Mouse (Mus musculus) urinary bladder, postnatal 14 days (tissue): ENCODE data around the gene Polr2h.
"Not testable (repeated sequence)": the region's sequence is repeated elsewhere in the genome, so short reads cannot be mapped to it uniquely, and the experiment has no call there.

Experiments
- DNase-seq: peaks from one replicate; pipeline ENCODE4 v3.0.0; 2021; ENCODE audit warnings: low spot score

Polr2h gene

DNA sequence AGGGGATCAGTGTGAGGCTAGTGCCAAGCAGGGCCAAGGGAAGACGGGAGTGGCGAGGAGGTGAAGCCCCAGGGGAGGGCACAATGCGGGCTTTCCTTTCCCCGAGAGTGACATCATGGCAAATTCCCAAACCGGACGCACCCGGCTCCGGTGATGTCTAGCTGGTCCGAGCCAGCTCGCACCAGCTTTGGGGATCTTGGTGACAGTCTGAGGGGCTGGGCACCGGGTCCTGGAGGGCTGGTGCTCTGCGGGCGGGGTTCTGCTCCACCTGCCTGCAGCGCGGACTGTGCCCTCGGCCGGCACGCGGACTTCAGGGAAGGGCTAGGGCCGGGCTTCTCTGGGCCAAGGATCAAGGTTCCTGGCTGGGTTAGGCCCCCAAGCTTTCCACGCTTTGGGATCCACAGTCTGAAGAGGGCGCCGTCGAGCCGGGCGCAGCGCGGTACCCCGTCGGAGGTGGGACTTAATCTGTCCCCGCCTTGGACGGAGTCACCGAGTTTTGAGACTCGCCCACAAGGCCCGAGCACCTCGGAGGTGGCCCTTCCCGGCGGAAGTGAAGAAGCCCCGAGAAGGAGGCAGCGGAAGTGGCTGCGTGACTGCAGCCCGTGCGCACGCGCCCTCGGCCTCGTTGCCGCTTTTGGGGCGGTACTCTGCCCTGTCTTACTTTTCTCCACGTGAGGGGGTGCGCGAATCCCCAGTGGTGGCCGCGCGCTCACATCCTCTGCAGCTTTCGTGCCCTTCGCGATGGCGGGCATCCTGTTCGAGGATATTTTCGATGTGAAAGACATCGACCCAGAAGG, at the start of gene Polr2h, which contains the start of gene Clcn2:
Gene Polr2h (plus strand): TSS at position 485 of the 797 bp plus-strand sequence.
Gene Clcn2 (minus strand): TSS at position 566 of the 797 bp plus-strand sequence.
- DNase-seq: peak; percentile 98

- DNase-seq: not testable (repeated sequence)
These were observed 49.5 kb upstream of the Polr2h start, which contains the start of gene Eif4g1 for GRCm38 (mm10) chr16:20668013-20668412. Eif4g1 (plus strand) TSS chr16:20668313.

DNA sequence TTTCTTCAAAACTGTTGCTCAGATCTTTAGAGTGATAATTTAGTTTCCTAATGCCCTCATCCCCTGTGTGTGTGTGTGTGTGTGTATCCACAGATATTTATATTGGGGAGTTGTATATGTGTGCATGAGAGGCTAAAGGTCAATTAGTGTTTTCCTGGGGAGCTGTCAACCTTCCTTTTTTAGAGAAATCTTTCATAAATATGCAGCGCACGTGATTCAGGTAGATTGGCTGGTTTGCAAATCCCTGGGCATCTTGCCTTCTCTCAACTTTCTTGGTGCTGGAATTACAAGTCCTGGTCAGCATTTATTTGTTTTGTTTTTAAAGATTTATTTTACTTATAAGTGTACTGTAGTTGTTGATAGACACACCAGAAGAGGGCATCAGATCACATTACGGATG, 47.2 kb upstream of the Polr2h start:
- no peak for DNase-seq

DNA sequence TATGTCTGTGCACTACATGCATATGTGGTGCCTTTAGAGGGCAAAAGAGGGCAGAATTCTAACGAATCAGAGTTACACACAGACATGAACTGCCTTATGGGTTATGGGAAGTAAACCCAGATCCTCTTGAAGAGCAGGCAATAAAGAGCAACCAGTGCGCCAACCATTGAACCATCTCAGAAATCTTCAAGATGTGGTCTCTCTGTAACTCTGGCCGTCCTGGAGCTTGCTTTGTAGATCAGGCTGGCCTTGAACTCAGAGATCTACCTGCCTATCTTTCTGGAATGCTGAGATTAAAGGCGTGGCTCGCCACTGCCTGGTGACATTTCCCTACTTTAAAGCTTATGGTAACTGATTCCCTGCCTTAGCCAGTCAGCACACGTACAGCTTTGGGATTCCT, 45.6 kb upstream of the Polr2h start:
- DNase-seq: no peak

DNA sequence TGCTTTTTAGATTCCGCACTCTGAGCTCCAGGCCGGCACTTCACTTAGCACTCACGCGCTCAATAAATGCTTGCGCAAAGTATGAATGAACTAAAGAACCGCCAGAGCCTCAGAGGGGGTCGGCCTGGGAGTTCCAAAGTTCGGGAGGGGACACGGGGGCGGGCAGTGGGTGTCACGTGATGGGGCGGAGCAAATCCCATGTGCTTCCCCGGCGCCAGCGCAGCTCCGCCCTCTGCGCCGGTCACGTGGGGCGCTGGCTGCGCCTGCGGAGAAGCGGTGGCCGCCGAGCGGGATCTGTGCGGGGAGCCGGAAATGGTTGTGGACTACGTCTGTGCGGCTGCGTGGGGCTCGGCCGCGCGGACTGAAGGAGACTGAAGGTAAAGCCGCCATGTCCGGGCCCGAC, 45.0 kb upstream of the Polr2h start:
- peak; percentile 96 for DNase-seq

GRCm38 (mm10) chr16:20672965-20673705, 44.3 kb upstream of the Polr2h start:
- peak; percentile 75 for DNase-seq

- DNase-seq: no peak
These were observed 43.7 kb upstream of the Polr2h start for GRCm38 (mm10) chr16:20673706-20674303.

DNA sequence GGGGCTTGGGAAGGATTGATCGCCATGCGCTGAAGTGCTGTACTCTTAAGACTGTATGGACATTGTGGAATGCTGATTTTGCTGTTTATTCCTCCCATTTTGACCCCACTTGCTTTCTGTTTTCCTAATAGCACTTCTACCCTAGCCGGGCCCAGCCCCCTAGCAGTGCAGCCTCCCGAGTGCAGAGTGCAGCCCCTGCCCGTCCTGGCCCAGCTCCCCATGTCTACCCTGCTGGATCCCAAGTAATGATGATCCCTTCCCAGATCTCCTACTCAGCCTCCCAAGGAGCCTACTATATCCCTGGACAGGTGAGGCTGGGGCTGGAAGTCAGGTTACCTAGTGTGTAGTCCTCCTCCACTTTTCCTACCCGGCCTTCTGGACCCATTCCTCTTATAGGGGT, 42.3 kb upstream of the Polr2h start:
- no peak for DNase-seq

DNA sequence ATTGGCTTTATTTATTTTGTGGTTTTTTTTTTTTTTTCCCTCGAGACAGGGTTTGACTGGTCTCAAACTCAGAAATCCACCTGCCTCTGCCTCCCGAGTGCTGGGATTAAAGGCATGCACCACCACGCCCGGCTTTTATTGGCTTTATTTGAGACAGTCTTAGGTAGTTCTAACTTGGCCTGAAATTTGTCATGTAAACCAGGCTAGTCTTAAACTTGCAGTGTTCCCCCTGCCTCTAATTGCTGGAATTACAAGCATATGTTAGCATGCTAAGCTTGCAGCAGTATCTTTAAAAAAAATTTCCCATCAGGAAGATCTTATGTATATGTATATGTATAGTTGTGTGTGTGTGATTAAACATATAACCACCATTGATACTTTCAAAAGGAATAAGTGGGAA, 40.8 kb upstream of the Polr2h start:
- DNase-seq: no peak

DNA sequence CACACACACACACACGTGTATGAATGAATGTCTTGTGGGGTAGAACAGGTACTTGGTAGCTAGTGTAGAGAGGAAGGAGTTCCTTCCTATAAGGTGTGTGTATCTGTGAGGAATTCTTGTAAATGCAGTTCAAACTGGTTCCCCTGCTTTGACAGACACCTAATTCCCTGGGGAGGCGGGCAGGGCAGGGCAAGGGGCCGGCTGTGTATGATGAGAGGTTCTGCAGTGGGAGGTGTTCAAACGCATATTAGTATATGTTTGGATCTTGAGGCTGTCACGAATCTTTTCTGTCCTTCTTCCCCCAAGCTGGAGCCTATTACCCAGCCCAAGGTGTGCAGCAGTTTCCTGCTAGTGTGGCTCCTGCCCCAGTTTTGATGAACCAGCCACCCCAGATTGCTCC, 40.1 kb upstream of the Polr2h start:
- DNase-seq: no peak

DNA sequence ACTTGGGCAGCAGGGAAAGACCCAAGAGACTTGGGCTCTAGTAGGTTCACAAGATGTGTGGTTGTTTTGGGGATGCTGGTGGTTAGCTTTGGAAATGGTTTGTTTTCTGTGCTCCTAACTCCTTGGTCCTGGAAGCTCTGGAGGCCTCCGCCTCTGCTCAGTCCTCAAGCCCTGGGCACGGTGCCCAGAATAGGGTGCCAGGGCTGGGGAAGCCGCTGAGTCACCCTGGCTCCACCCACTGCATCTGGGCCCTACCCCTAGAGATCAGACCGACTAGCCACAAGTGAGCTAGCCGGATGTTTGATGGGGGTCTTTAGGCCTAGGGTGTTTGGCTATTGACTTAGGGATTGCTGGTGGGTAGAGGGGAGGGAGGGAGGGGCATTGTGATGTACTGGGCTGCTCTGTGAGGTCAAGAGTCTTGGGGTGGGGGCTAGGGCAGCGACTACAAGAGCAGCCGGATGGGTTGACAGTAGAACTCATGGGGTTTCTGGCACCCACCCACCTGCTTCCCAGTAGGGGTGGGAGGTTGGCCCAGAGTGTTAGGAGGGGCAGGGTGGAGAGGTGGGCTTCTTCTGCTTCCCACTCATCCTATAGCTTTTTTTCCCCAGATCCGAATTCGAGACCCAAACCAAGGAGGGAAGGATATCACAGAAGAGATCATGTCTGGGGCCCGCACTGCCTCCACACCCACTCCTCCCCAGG, 39.3 kb upstream of the Polr2h start:
- DNase-seq: peak; percentile 92

DNA sequence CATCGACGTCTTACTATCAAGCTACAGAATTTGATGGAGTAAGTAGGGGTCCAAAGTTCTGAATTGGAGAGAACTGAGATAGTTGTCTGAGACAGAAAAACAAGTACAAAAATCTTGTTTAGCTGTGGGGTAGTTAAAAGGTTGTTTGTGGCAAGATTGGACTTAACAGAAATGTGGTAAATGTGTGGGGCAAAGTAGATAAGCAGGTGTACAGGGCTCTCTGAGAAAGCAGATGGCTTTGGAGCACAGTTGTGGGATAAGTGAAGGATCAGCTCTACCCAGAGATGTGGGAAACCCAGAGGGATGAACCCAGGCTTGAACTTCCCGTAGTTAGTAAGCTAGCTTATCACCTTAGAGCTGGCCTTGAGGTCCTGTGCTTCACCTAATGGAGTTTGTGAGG, 26.7 kb upstream of the Polr2h start:
- DNase-seq: no peak

GRCm38 (mm10) chr16:20691617-20692016, 25.8 kb upstream of the Polr2h start:
- DNase-seq: no peak

DNA sequence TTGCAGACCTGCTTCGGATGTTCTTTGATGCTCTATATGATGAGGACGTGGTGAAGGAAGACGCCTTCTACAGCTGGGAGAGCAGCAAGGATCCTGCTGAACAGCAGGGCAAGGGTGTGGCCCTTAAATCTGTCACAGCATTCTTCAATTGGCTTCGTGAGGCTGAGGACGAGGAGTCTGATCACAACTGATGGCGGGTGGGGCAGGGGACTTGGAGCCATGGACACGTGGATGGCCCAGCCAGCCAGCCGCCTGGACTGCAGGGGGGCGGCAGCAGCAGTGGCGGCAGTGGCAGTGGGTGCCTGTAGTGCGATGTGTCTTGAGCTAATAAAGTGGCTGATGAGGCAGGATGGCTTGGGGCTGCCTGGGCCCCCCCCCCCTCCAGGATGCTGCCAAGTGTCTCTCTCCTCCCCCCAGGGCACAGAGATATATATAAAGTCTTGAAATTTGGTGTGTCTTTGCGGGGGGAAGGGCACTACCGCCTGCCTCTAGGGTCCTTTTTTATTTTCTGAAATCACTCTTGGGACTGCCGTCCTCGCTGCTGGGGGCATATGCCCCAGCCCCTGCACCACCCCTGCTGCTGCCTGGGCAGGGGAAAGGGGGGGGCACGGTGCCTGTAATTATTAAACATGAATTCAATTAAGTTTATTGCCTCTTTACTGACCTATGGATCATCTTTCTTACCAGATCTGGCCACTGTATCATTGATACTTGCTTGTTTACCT, 25.1 kb upstream of the Polr2h start:
- no peak for DNase-seq

DNA sequence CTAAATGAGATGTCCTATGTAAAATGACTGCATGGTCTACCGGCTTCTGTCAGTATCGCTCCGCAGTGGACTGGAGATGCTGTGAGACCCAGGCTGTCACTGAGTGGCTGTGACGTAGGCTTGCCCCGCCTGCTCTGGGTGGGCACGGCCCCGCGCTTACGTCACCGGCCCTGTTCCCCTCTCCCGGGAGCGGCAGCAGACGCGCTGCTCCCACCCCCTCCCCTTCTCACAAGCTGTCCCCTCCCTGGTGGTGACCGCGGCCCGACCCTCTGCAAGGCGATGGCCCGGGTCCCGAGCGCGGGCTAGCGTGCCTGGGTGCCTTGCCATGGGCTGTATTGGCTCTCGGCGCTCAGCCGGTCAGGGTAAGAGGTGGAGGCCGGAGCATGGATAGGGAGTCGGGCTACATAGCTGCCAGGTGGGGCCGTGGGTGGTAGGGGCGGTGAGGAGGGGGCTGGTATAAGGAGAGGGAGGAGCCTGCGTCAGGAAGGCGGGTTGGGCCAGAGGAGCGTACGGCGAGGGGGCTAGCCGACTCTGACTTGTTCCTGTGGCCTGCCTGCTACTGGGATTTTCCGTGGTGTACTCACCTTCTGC, 24.3 kb upstream of the Polr2h start, which contains the start of gene Fam131a:
Gene Fam131a (plus strand): TSS at position 131 of the 591 bp plus-strand sequence.
- peak; percentile 86 for DNase-seq

GRCm38 (mm10) chr16:20694781-20695180, 22.7 kb upstream of the Polr2h start:
- peak; percentile 50 for DNase-seq

- peak; percentile 76 for DNase-seq
These were observed 21.7 kb upstream of the Polr2h start for GRCm38 (mm10) chr16:20695622-20696323.

DNA sequence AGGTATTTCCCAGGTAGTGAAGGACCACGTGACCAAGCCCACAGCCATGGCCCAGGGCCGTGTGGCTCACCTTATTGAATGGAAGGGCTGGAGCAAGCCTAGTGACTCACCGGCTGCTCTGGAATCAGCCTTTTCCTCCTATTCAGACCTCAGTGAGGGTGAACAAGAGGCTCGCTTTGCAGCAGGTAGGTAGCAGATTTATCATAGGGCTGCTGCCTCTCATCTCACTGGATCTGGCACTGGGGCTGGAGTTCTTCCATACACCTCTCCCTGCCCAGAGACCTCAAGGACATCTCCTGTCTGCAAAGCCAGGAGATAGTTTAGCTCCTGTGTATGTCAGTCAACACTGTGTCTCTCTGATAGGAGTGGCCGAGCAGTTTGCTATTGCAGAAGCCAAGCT, 18.2 kb upstream of the Polr2h start:
- DNase-seq: no peak

DNA sequence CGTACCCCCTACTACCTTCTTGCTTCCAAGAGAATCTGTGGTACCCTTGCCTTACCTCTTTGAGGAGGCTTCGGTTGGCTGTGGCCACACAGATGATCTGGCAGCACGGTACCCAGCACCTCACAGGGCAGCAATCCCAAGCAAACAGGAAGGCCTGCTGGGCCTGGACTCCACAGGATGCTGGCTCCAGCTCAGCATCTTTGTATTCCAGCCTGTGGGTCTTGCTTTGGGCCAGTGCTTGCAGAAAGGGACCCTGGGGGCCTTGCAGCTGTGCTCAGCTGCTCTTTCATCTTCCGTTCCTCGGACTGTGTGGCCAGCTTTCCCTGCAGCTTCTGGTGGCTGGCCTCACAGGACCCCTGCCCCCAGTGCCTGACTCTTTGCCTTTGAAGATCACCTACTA, 17.4 kb upstream of the Polr2h start:
- DNase-seq: no peak

DNA sequence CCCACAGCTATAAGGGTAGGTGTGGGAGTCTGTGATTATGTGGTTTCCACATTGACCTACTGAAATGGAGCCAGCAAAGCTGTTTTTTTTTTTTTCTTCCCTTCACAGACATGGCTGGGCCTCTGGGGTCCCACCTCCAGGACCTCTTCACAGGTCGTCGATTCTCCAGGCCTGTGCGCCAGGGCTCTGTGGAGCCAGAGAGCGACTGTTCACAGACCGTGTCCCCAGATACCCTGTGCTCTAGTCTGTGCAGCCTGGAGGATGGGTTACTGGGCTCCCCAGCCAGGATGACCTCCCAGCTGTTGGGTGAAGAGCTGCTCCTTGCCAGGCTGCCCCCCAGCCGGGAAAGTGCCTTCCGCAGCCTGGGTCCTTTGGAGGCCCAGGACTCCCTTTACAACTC, 16.1 kb upstream of the Polr2h start:
- DNase-seq: no peak
